ENCODE assay signal across 15 mouse cellular contexts in the genomic region with DNA sequence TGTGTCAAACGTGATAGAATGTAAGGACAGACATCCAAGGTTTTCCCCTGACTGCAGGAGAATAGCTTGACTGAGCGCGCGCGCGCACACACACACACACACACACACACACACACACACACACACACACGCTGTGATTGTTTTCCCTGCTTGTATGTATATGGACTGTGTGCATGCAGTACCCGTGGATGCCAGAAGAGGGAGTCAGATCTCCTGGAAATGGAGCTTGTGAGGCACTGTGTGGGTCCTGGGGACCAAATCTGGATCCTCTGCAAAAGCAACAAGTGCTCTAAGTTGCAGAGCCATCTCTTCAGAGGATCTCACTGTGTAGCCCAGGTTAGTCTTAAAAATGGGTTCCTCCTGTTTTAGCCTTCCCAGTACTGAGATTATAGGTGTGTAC. TPM values are rescaled to one million over a fixed set of nuclear protein-coding genes. Genes with fewer than 3 reads are reported as not detected.
DNase-seq lines count a peak whose midpoint lies in the region; ATAC-seq and TF ChIP-seq lines count a peak whose summit lies in the region.
"Had no signal": no experiment of that assay in that cellular context is flagged by ENCODE, and none has a peak within 500 bp of the region (broad histone marks: within the 10 kb centered on the region; RNA-seq: fewer than 3 reads in every experiment).

No protein-coding gene starts in this region.

- DNase-seq in heart, adult 2 months, result no peak
- no peak for DNase-seq in midbrain, postnatal 0 days (ENCODE audit: low spot score)
- DNase-seq in stomach, postnatal 0 days (ENCODE audit: low spot score), result no peak
- no peak for DNase-seq in gastrocnemius, postnatal 10 days
- DNase-seq: adrenal gland, adult 2 months; cerebellum, adult 8-10 months; left cerebral cortex, postnatal 4 days; thymus, adult 18-20 months had no signal

- no peak overlapping the region for H3K4me3 ChIP-seq in heart, adult 2 months
- H3K4me3 ChIP-seq in heart, embryonic 11.5 days (ENCODE audit: low read depth, low read length), result no peak overlapping the region
- no peak overlapping the region for H3K4me3 ChIP-seq in midbrain, postnatal 0 days (ENCODE audit: low read depth, low read length)
- no peak overlapping the region for H3K4me3 ChIP-seq in midbrain, embryonic 13.5 days (replicated peaks)
- no peak overlapping the region for H3K4me3 ChIP-seq in bone marrow macrophage, adult 2 months (ENCODE audit: insufficient read depth, low read length)
- no peak overlapping the region for H3K4me3 ChIP-seq in stomach, postnatal 0 days (ENCODE audit: low read depth, low read length)
- H3K4me3 ChIP-seq: forebrain, embryonic 12.5 days had no signal

- intact Hi-C loops in heart, adult 2 months (cut with DNase I), result no loop called here

- no peaks in the 10 kb centered on the region for H3K4me1 ChIP-seq in heart, adult 2 months (ENCODE audit: control insufficient read depth, insufficient read depth, low read length)
- H3K4me1 ChIP-seq in heart, embryonic 11.5 days (ENCODE audit: control insufficient read depth, insufficient read depth, low read length), result no peaks in the 10 kb centered on the region
- H3K4me1 ChIP-seq in midbrain, postnatal 0 days (ENCODE audit: insufficient read depth, low read length), result no peaks in the 10 kb centered on the region
- H3K4me1 ChIP-seq in midbrain, embryonic 13.5 days (replicated peaks), result no peaks in the 10 kb centered on the region
- no peaks in the 10 kb centered on the region for H3K4me1 ChIP-seq in bone marrow macrophage, adult 2 months (ENCODE audit: control insufficient read depth, insufficient read depth, low read length)
- H3K4me1 ChIP-seq in stomach, postnatal 0 days (replicated peaks; ENCODE audit: control insufficient read depth, insufficient read depth), result no peaks in the 10 kb centered on the region
- H3K4me1 ChIP-seq: forebrain, embryonic 12.5 days had no signal

- no peak for ATAC-seq in heart, embryonic 11.5 days (replicated peaks; ENCODE audit: insufficient number of reproducible peaks, low FRiP score, low TSS enrichment)
- no peak for ATAC-seq in midbrain, postnatal 0 days (ENCODE audit: low FRiP score)
- ATAC-seq in midbrain, embryonic 13.5 days, result no peak
- no peak for ATAC-seq in stomach, postnatal 0 days (ENCODE audit: low FRiP score, low TSS enrichment)
- ATAC-seq in megakaryocyte progenitor cell, adult 5-6 weeks (replicated peaks; ENCODE audit: poor library complexity), result no peak

- no peak overlapping the region for H3K4me2 ChIP-seq in heart, embryonic 11.5 days
- no peak overlapping the region for H3K4me2 ChIP-seq in midbrain, postnatal 0 days (ENCODE audit: low read depth, low read length, poor library complexity, severe bottlenecking)
- no peak overlapping the region for H3K4me2 ChIP-seq in midbrain, embryonic 13.5 days (replicated peaks)
- H3K4me2 ChIP-seq in stomach, postnatal 0 days (replicated peaks; ENCODE audit: low read depth), result no peak overlapping the region
- H3K4me2 ChIP-seq: forebrain, embryonic 12.5 days had no signal

- WGBS in heart, adult 2 months, result 87% methylated on average over 8 of the region's 8 CpGs
- 82% methylated on average over 8 of the region's 8 CpGs for WGBS in heart, embryonic 11.5 days (ENCODE audit: insufficient replicate concordance)
- WGBS in midbrain, postnatal 0 days, result 94% methylated on average over 8 of the region's 8 CpGs
- WGBS in midbrain, embryonic 13.5 days, result 90% methylated on average over 8 of the region's 8 CpGs
- 86% methylated on average over 8 of the region's 8 CpGs for WGBS in stomach, postnatal 0 days

- no peak overlapping the region for H3K27ac ChIP-seq in heart, adult 2 months
- H3K27ac ChIP-seq in heart, embryonic 11.5 days (ENCODE audit: low read depth, low read length), result no peak overlapping the region
- no peak overlapping the region for H3K27ac ChIP-seq in midbrain, postnatal 0 days (ENCODE audit: low read depth, low read length)
- H3K27ac ChIP-seq in midbrain, embryonic 13.5 days, result no peak overlapping the region
- H3K27ac ChIP-seq in bone marrow macrophage, adult 2 months (ENCODE audit: insufficient read depth, low read depth, low read length), result no peak overlapping the region
- H3K27ac ChIP-seq in stomach, postnatal 0 days (replicated peaks), result no peak overlapping the region
- H3K27ac ChIP-seq: forebrain, embryonic 12.5 days had no signal

- TF ChIP-seq POLR2A in heart, adult 2 months (IDR thresholded peaks at IDR 0.05; ENCODE audit: insufficient read depth, low read depth, low read length), result no peak
- no peak for TF ChIP-seq POLR2A in bone marrow macrophage, adult 2 months (IDR thresholded peaks at IDR 0.05; ENCODE audit: borderline replicate concordance, low read depth, low read length)

- H3K9ac ChIP-seq in heart, adult 2 months (ENCODE audit: low read depth, low read length), result no peak overlapping the region
- H3K9ac ChIP-seq in heart, embryonic 11.5 days (ENCODE audit: low read depth, low read length), result no peak overlapping the region
- H3K9ac ChIP-seq in midbrain, postnatal 0 days (replicated peaks; ENCODE audit: low read length, poor library complexity, severe bottlenecking), result no peak overlapping the region
- H3K9ac ChIP-seq in midbrain, embryonic 13.5 days (replicated peaks), result no peak overlapping the region
- H3K9ac ChIP-seq in stomach, postnatal 0 days (ENCODE audit: low read length), result no peak overlapping the region
- H3K9ac ChIP-seq: forebrain, embryonic 12.5 days had no signal

- 0 out of 2 replicates have a peak, but pooled peaks cover 2% of the 10 kb centered on the region for H3K9me3 ChIP-seq in heart, embryonic 11.5 days (replicated peaks; ENCODE audit: control insufficient read depth, low read length)
- no peaks in the 10 kb centered on the region for H3K9me3 ChIP-seq in midbrain, postnatal 0 days (ENCODE audit: low read length)
- H3K9me3 ChIP-seq in midbrain, embryonic 13.5 days, result no peaks in the 10 kb centered on the region
- H3K9me3 ChIP-seq in stomach, postnatal 0 days (ENCODE audit: control insufficient read depth, low read length), result no peaks in the 10 kb centered on the region
- H3K9me3 ChIP-seq: forebrain, embryonic 12.5 days; G1E had no signal

- H3K79me2 ChIP-seq in heart, adult 2 months (replicated peaks; ENCODE audit: control insufficient read depth, insufficient read depth, low read length), result no peaks in the 10 kb centered on the region

- TF ChIP-seq CTCF in heart, adult 2 months (IDR thresholded peaks at IDR 0.05), result peak; percentile 33
- TF ChIP-seq CTCF in midbrain, postnatal 0 days (IDR thresholded peaks at IDR 0.05), result peak; percentile 57
- peak; percentile 16; the same call in 1 of the 2 replicates for TF ChIP-seq CTCF in bone marrow macrophage, adult 2 months (IDR thresholded peaks at IDR 0.05; ENCODE audit: low read depth, low read length)
- peak; percentile 56 for TF ChIP-seq CTCF in stomach, postnatal 0 days (IDR thresholded peaks at IDR 0.05; ENCODE audit: low read depth)

- no peaks in the 10 kb centered on the region for H3K36me3 ChIP-seq in heart, adult 2 months (ENCODE audit: control insufficient read depth, insufficient read depth, low read length)
- H3K36me3 ChIP-seq in heart, embryonic 11.5 days (ENCODE audit: control insufficient read depth, insufficient read depth, low read length), result no peaks in the 10 kb centered on the region
- no peaks in the 10 kb centered on the region for H3K36me3 ChIP-seq in midbrain, postnatal 0 days (ENCODE audit: insufficient read depth, low read length)
- no peaks in the 10 kb centered on the region for H3K36me3 ChIP-seq in midbrain, embryonic 13.5 days
- no peaks in the 10 kb centered on the region for H3K36me3 ChIP-seq in stomach, postnatal 0 days (ENCODE audit: control insufficient read depth, insufficient read depth, low read length)
- H3K36me3 ChIP-seq: forebrain, embryonic 12.5 days; G1E had no signal

- H3K27me3 ChIP-seq in heart, adult 2 months (ENCODE audit: control insufficient read depth, insufficient read depth, low read length), result no peaks in the 10 kb centered on the region
- H3K27me3 ChIP-seq in heart, embryonic 11.5 days (ENCODE audit: control insufficient read depth, insufficient read depth, low read length), result no peaks in the 10 kb centered on the region
- H3K27me3 ChIP-seq in midbrain, postnatal 0 days (ENCODE audit: insufficient read depth, low read length), result no peaks in the 10 kb centered on the region
- H3K27me3 ChIP-seq in midbrain, embryonic 13.5 days, result no peaks in the 10 kb centered on the region
- H3K27me3 ChIP-seq in stomach, postnatal 0 days (ENCODE audit: control insufficient read depth, insufficient read depth, low read length), result no peaks in the 10 kb centered on the region
- H3K27me3 ChIP-seq: forebrain, embryonic 12.5 days had no signal

- no peak for TF ChIP-seq EP300 in heart, adult 2 months (IDR thresholded peaks at IDR 0.05; ENCODE audit: insufficient read depth, low read depth, low read length)
- TF ChIP-seq EP300 in stomach, postnatal 0 days (optimal IDR thresholded peaks at IDR 0.05), result no peak

RNA-seq across cellular contexts. Expression of a gene that starts 44.1 kb away (rescaled TPM):
- total RNA-seq in heart, adult 2 months (2021), result 1 to 10 TPM; 6.7 to 7.4 TPM
- polyA plus RNA-seq in heart, adult 2 months (2012; rRNA removed), result 9.4 and 10.7 TPM in 2 replicates
- polyA plus RNA-seq in heart, embryonic 11.5 days (2014; fragmentation: Nextera tagmentation; extraction: Ambion mirVana), result 2.1 and 2.2 TPM in 2 replicates
- total RNA-seq in midbrain, postnatal 0 days (2014; rRNA removed), result 136 and 159 TPM in 2 replicates
- 21.7 and 23.7 TPM in 2 replicates for polyA plus RNA-seq in midbrain, postnatal 0 days (2015; fragmentation: Nextera tagmentation; extraction: Ambion mirVana)
- 25.9 and 31.1 TPM in 2 replicates for polyA plus RNA-seq in midbrain, embryonic 13.5 days (2015; fragmentation: Nextera tagmentation; extraction: Ambion mirVana)
- polyA plus RNA-seq in bone marrow macrophage, adult 2 months (2012; ENCODE audit: insufficient read depth, insufficient read length, missing spikeins), result 0.20 TPM in 1 of 2 replicates, not detected in the other
- polyA plus RNA-seq in stomach, postnatal 0 days (2015; fragmentation: Nextera tagmentation; extraction: Ambion mirVana), result 1.6 and 2.6 TPM in 2 replicates
- total RNA-seq in megakaryocyte progenitor cell, adult 5-6 weeks (2015), result not detected in 2 replicates
- total RNA-seq in megakaryocyte progenitor cell, adult 5-6 weeks (2017), result not detected in 2 replicates
- 10 to 100 TPM; 12.1 to 13.8 TPM for total RNA-seq in gastrocnemius, postnatal 10 days (2021)
- total RNA-seq: hematopoietic stem cell, adult 5-6 weeks had no signal
- polyA plus RNA-seq: G1E had no signal

RNA-seq across cellular contexts. Expression of a gene that starts 58.9 kb away (rescaled TPM):
- 10 to 100 TPM; 11.6 to 12.5 TPM for total RNA-seq in heart, adult 2 months (2021)
- 3.9 and 5.3 TPM in 2 replicates for polyA plus RNA-seq in heart, adult 2 months (2012; rRNA removed)
- polyA plus RNA-seq in heart, embryonic 11.5 days (2014; fragmentation: Nextera tagmentation; extraction: Ambion mirVana), result 10.4 and 14.5 TPM in 2 replicates
- total RNA-seq in midbrain, postnatal 0 days (2014; rRNA removed), result 8.0 and 11.5 TPM in 2 replicates
- 21.9 and 22.2 TPM in 2 replicates for polyA plus RNA-seq in midbrain, postnatal 0 days (2015; fragmentation: Nextera tagmentation; extraction: Ambion mirVana)
- polyA plus RNA-seq in midbrain, embryonic 13.5 days (2015; fragmentation: Nextera tagmentation; extraction: Ambion mirVana), result 21.4 and 23.6 TPM in 2 replicates
- polyA plus RNA-seq in bone marrow macrophage, adult 2 months (2012; ENCODE audit: insufficient read depth, insufficient read length, missing spikeins), result 9.5 and 13.2 TPM in 2 replicates
- 9.1 and 9.3 TPM in 2 replicates for polyA plus RNA-seq in stomach, postnatal 0 days (2015; fragmentation: Nextera tagmentation; extraction: Ambion mirVana)
- 12.2 and 13.0 TPM in 2 replicates for total RNA-seq in megakaryocyte progenitor cell, adult 5-6 weeks (2015)
- 14.0 and 17.2 TPM in 2 replicates for total RNA-seq in megakaryocyte progenitor cell, adult 5-6 weeks (2017)
- total RNA-seq in gastrocnemius, postnatal 10 days (2021), result 1 to 10 TPM; 8.8 TPM
